Mouse (Mus musculus) embryonic facial prominence, embryonic 12.5 days (tissue): ENCODE measurements at regions not wholly inside any gene's neighbourhood (a gene's known extent, or its start where the extent isn't known, plus 50 kb on each side); places are given as distances from the start of the nearest gene placed in this dataset.

Source experiments
- ATAC-seq: fragments of 200-750 bp; cut with Nextera tagmentation; 2 replicates; pipeline ENCODE4 v1.8.0; 2017; ENCODE audit not compliant: insufficient number of reproducible peaks, insufficient read depth, low FRiP score, low TSS enrichment
- H3K27ac ChIP-seq: fragments of 300-500 bp; sonication (generic); 2 replicates; pipeline ENCODE4 v1.5.1; 2016; ENCODE audit warnings: mild to moderate bottlenecking
- H3K27me3 ChIP-seq: fragments of 300-500 bp; sonication (generic); 2 replicates; pipeline ENCODE4 v1.6.1; 2016; ENCODE audit warnings: mild to moderate bottlenecking, moderate library complexity
- H3K36me3 ChIP-seq: fragments of 300-500 bp; sonication (generic); 2 replicates; pipeline ENCODE4 v1.6.1; 2016; ENCODE audit warnings: mild to moderate bottlenecking
- H3K4me1 ChIP-seq: fragments of 300-500 bp; sonication (generic); 2 replicates; pipeline ENCODE4 v1.6.1; 2016
- H3K4me2 ChIP-seq: fragments of 300-500 bp; sonication (generic); replicated peaks from 2 replicates; pipeline ENCODE4 v1.6.1; 2016; ENCODE audit warnings: mild to moderate bottlenecking, moderate library complexity
- H3K4me3 ChIP-seq: fragments of 300-500 bp; sonication (generic); 2 replicates; pipeline ENCODE4 v1.5.1; 2016; ENCODE audit warnings: mild to moderate bottlenecking
- H3K9ac ChIP-seq: fragments of 300-500 bp; sonication (generic); 2 replicates; pipeline ENCODE4 v1.6.1; 2016; ENCODE audit warnings: mild to moderate bottlenecking, moderate library complexity
- H3K9me3 ChIP-seq: fragments of 300-500 bp; sonication (generic); 2 replicates; pipeline ENCODE4 v1.6.1; 2016; ENCODE audit warnings: mild to moderate bottlenecking, moderate library complexity
- WGBS: fragments of 180-500 bp; shearing (Covaris S2); methylation state at CpG from one replicate; pipeline ENCODE4 v1.1.7; 2016; 5-methylcytosine and 5-hydroxymethylcytosine counted together

GRCm38 (mm10) chr6:101517584-101517983 is 139.9 kb upstream of the Pdzrn3 start:
- no peak overlapping the region for H3K4me2 ChIP-seq
- no peak overlapping the region for H3K27ac ChIP-seq
- no peaks in the 10 kb centered on the region for H3K9me3 ChIP-seq
- no peak for ATAC-seq
- WGBS, result 70% methylated on average over 2 of the region's 2 CpGs
- H3K4me1 ChIP-seq, result peaks cover 16% of the 10 kb centered on the region
- H3K4me3 ChIP-seq, result no peak overlapping the region
- no peak overlapping the region for H3K9ac ChIP-seq
- no peaks in the 10 kb centered on the region for H3K36me3 ChIP-seq
- H3K27me3 ChIP-seq, result no peaks in the 10 kb centered on the region

DNA sequence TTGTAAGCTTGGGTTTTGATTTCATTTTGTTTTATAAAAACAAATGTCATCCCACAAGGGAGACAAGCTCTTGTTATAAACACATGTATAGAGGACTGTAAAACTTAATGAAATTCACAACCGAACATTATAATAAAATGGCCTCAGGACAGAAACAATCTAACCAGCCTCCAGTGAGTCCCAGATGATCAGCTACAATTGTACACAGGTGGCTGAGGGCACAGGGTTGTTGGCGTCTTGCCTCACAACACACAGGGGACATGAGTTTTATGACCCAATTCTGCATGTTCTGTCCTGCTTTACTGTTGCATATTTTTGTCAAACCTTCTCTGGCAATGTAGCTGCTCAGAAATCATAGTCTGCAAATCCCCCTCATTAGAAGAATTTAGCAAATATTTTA is 136.0 kb upstream of the Pdzrn3 start:
- ATAC-seq, result no peak
- H3K4me2 ChIP-seq, result no peak overlapping the region
- 48% methylated on average over 2 of the region's 2 CpGs for WGBS
- no peak overlapping the region for H3K27ac ChIP-seq
- H3K4me1 ChIP-seq, result peaks cover 4% of the 10 kb centered on the region
- H3K36me3 ChIP-seq, result no peaks in the 10 kb centered on the region
- no peak overlapping the region for H3K4me3 ChIP-seq
- no peaks in the 10 kb centered on the region for H3K9me3 ChIP-seq
- no peaks in the 10 kb centered on the region for H3K27me3 ChIP-seq
- H3K9ac ChIP-seq, result no peak overlapping the region

GRCm38 (mm10) chr6:101502149-101502548 is 124.5 kb upstream of the Pdzrn3 start:
- peaks cover 5% of the 10 kb centered on the region for H3K4me1 ChIP-seq
- 31% methylated on average over 5 of the region's 5 CpGs for WGBS
- H3K36me3 ChIP-seq, result no peaks in the 10 kb centered on the region
- no peaks in the 10 kb centered on the region for H3K9me3 ChIP-seq
- H3K4me2 ChIP-seq, result no peak overlapping the region
- H3K27ac ChIP-seq, result peak overlapping the region; percentile 72
- H3K9ac ChIP-seq, result no peak overlapping the region
- no peak for ATAC-seq
- H3K4me3 ChIP-seq, result no peak overlapping the region
- no peaks in the 10 kb centered on the region for H3K27me3 ChIP-seq

DNA sequence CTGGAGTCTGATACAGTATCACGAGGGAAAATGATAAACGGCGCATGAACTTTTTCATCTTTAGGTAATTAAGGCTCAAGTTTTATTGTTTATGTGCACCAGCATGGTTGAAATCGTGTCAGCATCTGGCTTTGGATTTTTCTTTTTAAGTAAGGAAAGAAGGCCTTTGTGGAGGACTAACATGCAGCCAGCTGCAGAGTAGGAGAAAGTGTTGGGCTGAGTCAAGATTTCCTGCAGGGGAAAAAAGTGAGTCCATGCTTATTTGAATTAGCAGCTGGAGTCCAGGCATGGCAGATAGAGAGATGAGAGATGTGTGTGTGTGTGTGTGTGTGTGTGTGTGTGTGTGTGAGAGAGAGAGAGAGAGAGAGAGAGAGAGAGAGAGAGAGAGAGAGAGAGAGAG is 124.0 kb upstream of the Pdzrn3 start:
- Histone ChIP-seq H3K9me3 (no peaks in the 10 kb centered on the region), H3K36me3 (no peaks in the 10 kb centered on the region), H3K27me3 (no peaks in the 10 kb centered on the region), H3K27ac (peak overlapping the region; percentile 72), H3K4me3 (no peak overlapping the region), H3K9ac (no peak overlapping the region), H3K4me2 (no peak overlapping the region), H3K4me1 (peaks cover 5% of the 10 kb centered on the region)
- ATAC-seq, result no peak
- WGBS, result 54% methylated on average over 4 of the region's 4 CpGs

DNA sequence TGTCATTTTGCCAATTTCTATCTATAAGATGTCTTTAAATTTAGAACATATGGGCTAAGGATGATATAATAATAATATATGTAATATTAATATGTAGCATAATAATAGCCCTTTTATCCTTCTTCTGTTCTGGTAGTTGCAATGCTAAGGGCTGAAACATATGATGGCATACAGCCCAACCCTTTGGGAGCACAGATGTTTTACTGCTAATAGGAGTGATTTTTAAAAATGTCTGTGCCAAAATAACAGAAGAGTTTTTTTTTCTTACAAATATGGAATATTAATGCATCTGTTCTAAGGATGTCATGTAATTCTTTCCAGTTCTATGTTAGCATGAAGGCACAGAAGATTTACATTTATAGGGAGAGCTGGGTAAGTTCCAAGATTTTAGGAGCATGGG is 122.5 kb upstream of the Pdzrn3 start:
- Histone ChIP-seq H3K27ac (no peak overlapping the region), H3K27me3 (no peaks in the 10 kb centered on the region), H3K9me3 (no peaks in the 10 kb centered on the region), H3K4me2 (no peak overlapping the region), H3K9ac (no peak overlapping the region), H3K36me3 (no peaks in the 10 kb centered on the region), H3K4me1 (peaks cover 5% of the 10 kb centered on the region), H3K4me3 (no peak overlapping the region)
- ATAC-seq, result no peak

- Histone ChIP-seq H3K9me3 (no peaks in the 10 kb centered on the region), H3K36me3 (no peaks in the 10 kb centered on the region), H3K4me1 (peaks cover 6% of the 10 kb centered on the region), H3K4me3 (no peak overlapping the region), H3K9ac (no peak overlapping the region), H3K27ac (no peak overlapping the region), H3K4me2 (no peak overlapping the region), H3K27me3 (no peaks in the 10 kb centered on the region)
- no peak for ATAC-seq
- WGBS, result 27% methylated on average over 2 of the region's 2 CpGs
These were observed 110.8 kb upstream of the Pdzrn3 start for GRCm38 (mm10) chr6:101488466-101488865.

DNA sequence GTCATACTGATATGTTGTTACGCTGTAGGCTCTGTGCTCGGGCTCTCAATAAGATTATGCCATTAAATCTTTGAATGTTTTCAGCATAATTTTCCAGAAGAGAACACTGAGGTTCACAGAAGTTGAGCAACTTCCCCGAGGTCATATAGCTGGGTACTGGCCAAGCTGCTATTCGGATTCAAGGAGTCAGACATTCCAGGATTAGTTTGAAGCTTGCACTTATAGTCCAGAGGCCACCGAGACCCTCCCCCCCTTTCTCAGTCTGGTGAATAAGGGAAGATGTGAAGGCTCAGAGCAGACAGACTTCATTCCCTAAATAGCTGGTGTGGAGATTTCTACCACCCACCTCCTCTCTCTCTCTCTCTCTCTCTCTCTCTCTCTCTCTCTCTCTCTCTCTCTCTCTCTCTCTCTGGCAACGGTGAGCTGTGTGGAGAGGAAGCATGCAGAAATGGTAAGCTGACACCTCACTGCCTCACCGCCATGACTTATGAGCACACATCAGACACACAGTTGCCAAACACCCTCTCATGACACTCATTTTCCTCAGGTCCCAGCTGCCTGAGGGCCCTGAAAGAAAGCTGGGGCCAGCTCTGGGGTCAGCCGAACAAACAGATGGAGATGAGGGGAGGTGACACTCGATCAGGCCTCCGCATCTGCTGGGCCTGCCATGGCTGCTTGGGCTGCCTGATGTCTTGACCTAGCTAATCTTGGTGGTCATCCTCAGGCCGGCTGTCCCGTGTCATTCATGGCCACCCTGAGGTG is 107.0 kb upstream of the Pdzrn3 start:
- Histone ChIP-seq H3K27ac (peak overlapping the region; percentile 60), H3K9me3 (no peaks in the 10 kb centered on the region), H3K4me2 (no peak overlapping the region), H3K27me3 (no peaks in the 10 kb centered on the region), H3K36me3 (no peaks in the 10 kb centered on the region), H3K9ac (no peak overlapping the region), H3K4me1 (peaks cover 28% of the 10 kb centered on the region), H3K4me3 (no peak overlapping the region)
- 22% methylated on average over 12 of the region's 12 CpGs for WGBS
- ATAC-seq, result peak; percentile 57; the same call in 1 of the 2 replicates

GRCm38 (mm10) chr6:101482635-101483465 is 105.2 kb upstream of the Pdzrn3 start:
- ATAC-seq, result no peak
- peak overlapping the region; percentile 81 for H3K27ac ChIP-seq

GRCm38 (mm10) chr6:101473956-101474355 is 96.3 kb upstream of the Pdzrn3 start:
- Histone ChIP-seq H3K4me3 (no peak overlapping the region), H3K27ac (peak overlapping the region; percentile 79), H3K4me2 (no peak overlapping the region), H3K9ac (no peak overlapping the region), H3K9me3 (no peaks in the 10 kb centered on the region), H3K4me1 (peaks cover 13% of the 10 kb centered on the region), H3K27me3 (no peaks in the 10 kb centered on the region), H3K36me3 (no peaks in the 10 kb centered on the region)
- 34% methylated on average over 1 of the region's 1 CpGs for WGBS
- no peak for ATAC-seq

More at GRCm38 (mm10) chr6:101482635-101483465, 105.2 kb upstream of the Pdzrn3 start:
- Histone ChIP-seq H3K9ac (no peak overlapping the region), H3K4me2 (peak overlapping the region; percentile 15; the same call in 1 of the 2 replicates), H3K36me3 (no peaks in the 10 kb centered on the region), H3K27me3 (no peaks in the 10 kb centered on the region), H3K4me3 (no peak overlapping the region), H3K4me1 (peaks cover 28% of the 10 kb centered on the region), H3K9me3 (no peaks in the 10 kb centered on the region)
- 37% methylated on average over 9 of the region's 9 CpGs for WGBS

DNA sequence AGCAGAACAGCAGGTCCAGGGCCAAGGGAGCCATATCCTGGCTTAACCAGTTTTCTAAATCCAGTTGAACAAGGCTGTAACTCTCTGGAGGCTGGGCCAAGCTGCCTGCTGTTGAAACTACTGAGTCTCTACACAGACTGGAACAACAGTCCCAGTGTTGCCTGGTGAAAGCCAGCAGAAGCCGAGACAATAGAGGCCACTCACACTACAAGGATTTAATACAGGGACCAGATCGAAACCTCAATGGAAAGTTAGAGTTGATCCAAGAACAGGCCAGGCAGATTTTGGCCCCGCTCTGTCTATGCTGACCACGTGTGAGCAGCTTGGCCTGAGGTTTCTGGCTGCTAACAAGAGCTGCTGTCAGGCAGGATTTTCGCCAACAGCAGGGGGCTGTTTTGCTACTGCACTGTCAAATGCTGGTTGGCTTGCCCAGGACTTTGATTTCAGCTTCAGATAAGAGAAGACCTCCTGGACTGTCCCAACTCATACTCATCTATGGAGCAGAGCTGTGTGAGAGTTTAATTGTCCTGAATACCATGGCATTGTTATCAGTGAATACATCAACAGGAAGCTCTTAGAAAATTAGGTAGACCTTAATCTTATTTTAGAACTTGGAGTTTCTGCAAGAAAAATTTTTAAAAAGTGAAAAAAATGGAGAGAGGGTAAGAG is 95.7 kb upstream of the Pdzrn3 start:
- peak overlapping the region; percentile 26 for H3K27ac ChIP-seq
- H3K9ac ChIP-seq, result no peak overlapping the region
- no peak overlapping the region for H3K4me3 ChIP-seq
- H3K36me3 ChIP-seq, result no peaks in the 10 kb centered on the region
- peaks cover 13% of the 10 kb centered on the region for H3K4me1 ChIP-seq
- peak; percentile 80 for ATAC-seq
- 16% methylated on average over 5 of the region's 5 CpGs for WGBS
- no peaks in the 10 kb centered on the region for H3K27me3 ChIP-seq
- H3K4me2 ChIP-seq, result no peak overlapping the region
- no peaks in the 10 kb centered on the region for H3K9me3 ChIP-seq

- 80% methylated on average over 1 of the region's 1 CpGs for WGBS
- no peak overlapping the region for H3K4me3 ChIP-seq
- H3K27ac ChIP-seq, result no peak overlapping the region
- H3K4me1 ChIP-seq, result no peaks in the 10 kb centered on the region
- H3K9me3 ChIP-seq, result no peaks in the 10 kb centered on the region
- no peak overlapping the region for H3K4me2 ChIP-seq
- H3K36me3 ChIP-seq, result no peaks in the 10 kb centered on the region
- no peaks in the 10 kb centered on the region for H3K27me3 ChIP-seq
- ATAC-seq, result no peak
- H3K9ac ChIP-seq, result no peak overlapping the region
These were observed 87.2 kb upstream of the Pdzrn3 start for GRCm38 (mm10) chr6:101464910-101465309.
